Mouse (Mus musculus): ENCODE data around the gene Gper1.
A peak's percentile ranks its signal among the peaks of the same experiment; 100 is the strongest.

The Gper1 gene

DNA sequence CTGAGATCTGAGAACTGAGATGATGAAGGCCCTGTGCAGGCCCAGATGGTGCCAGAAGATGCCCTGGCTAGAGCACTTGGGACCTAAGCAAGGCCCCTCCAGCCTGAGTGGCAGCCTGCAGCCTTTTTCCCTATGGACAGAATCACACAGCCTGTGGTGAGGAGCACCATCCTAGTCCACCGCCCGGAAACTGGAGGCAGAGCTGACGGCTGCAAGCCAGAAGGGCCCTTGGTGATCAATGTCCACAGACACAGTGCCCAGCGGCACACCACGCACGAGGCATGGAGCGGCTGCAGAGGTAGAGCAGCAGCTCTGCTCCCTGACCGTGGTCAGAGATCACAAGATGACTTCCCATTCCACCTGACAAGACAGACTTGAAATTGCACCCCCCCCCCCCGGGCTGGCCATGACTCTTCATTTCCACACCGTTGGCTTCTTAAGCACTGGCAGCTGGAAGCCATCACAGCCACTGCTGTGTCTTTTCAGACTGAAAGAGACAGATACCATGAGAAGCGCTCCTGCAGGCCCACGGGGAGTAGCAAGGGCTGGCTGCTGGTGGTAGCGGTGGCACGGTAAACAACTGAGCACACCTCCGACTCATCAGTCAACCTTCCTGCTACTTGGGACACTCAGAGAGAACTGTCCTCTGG lies 11.2 kb upstream of the Gper1 start:
- no peak for DNase-seq

DNA sequence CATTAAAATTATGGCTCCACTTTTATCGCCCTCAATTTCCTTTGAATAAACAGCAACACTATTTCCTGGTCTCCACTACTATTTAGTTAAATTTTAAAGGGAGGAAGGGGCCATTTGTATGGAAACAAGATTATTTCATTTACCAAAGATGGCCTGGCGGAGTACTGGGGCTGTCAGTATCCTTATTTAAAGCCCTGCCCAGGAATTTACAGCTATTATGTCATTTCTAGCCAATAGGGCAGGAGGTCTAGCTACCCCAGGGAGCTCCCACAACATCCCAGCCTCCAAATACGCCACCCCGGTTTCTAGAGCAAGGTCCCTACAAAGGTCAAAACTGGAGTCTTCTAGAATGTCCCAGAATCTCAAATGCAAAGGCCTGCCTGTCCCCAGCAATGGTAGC lies 9.4 kb upstream of the Gper1 start:
- DNase-seq = no peak

GRCm38 (mm10) chr5:139415001-139415400 lies 8.0 kb upstream of the Gper1 start:
- DNase-seq = no peak

- DNase-seq = no peak
Observed at GRCm38 (mm10) chr5:139416942-139417341, 6.0 kb upstream of the Gper1 start.

GRCm38 (mm10) chr5:139417480-139417879 lies 5.5 kb upstream of the Gper1 start:
- DNase-seq = no peak

- DNase-seq = no peak
Observed at GRCm38 (mm10) chr5:139418110-139418509, 4.8 kb upstream of the Gper1 start.

DNA sequence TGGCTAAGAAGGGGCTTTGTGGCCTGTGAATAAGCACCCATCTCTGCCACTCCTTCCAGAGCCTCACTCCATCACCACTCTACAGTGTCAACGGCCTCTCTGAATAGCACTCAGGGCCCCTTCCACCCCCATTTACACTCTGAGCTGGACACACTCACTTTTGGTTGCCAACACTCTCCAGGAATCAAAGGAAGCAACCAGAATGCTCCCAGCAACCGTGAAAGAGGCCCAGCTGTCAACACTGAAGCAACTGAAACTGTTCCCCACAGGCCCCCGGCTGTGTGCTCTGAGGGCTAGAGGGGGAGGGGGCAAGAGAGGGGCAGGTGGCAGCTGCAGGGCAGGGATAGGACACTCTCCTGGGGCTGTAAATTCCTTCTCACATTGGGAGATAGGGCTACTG lies 4.3 kb upstream of the Gper1 start:
- DNase-seq = no peak

GRCm38 (mm10) chr5:139425198-139425597 lies 2.2 kb downstream of the Gper1 start:
- no peak for DNase-seq

DNA sequence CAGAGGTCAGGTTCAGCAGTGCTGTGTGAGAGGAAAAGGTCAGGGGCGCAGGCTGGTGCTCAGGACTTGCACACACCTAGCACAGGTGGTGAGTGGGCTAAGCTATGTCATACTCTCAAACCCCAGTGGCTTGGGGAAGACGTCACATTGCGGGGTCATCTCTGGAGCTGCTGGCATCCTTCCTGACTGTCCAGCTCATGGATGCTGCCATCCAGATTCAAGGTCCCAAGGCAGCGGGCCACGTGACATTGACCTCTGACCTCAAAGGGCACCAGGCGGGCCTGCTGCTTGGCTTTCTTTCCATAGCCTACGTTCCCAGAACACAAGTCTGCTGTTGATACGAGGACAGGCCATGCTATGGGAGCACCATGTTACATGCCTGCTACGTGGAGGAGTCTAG lies 4.0 kb downstream of the Gper1 start:
- DNase-seq = no peak

DNA sequence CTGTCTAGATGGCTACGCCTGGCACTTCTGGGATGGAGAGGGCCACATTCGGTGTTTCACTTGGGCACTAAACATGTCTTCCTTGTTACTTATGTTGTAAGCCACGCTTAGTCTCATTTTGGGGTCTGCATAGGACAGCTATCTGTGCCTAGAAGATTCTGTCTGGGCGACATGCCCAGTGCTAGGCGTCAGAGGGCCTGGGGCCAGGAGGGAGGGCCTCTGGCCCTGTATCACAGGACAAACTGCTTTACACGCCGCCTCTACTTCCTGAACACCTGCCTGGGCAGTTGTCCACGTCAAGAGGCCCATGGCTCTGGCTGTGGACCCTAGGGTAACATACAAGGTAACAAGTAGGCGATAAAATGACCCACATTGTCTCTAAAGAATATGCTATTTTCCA lies 5.0 kb downstream of the Gper1 start:
- peak; percentile 59 to 69 for DNase-seq

DNA sequence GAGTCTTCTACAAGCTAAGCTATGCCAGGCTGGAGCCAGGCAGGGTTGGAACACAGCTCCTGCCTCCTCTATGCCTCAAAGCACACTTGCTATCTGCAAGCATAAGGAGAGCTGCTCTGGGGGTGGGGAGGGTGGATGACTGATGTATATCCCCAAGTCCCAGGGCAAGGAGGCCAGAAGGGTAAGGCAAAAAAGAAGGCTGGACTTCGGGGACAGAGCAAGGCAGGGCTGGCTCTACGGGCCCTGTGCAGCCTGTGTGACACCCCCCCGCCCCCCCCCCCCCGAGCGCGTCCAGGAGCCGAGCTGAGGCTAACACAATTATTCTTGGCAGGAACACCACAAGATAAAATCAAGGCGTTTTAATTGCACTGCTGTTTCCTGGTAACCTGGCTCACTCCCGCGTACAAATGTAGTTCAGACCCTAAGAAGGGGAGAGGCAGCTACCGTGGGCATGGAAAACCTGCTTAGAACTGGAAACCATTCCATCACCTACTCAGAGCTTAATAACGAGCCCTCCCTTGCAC lies 6.9 kb downstream of the Gper1 start:
- DNase-seq = no peak

- no peak for DNase-seq
Observed at GRCm38 (mm10) chr5:139432333-139432732, 9.4 kb downstream of the Gper1 start.

DNA sequence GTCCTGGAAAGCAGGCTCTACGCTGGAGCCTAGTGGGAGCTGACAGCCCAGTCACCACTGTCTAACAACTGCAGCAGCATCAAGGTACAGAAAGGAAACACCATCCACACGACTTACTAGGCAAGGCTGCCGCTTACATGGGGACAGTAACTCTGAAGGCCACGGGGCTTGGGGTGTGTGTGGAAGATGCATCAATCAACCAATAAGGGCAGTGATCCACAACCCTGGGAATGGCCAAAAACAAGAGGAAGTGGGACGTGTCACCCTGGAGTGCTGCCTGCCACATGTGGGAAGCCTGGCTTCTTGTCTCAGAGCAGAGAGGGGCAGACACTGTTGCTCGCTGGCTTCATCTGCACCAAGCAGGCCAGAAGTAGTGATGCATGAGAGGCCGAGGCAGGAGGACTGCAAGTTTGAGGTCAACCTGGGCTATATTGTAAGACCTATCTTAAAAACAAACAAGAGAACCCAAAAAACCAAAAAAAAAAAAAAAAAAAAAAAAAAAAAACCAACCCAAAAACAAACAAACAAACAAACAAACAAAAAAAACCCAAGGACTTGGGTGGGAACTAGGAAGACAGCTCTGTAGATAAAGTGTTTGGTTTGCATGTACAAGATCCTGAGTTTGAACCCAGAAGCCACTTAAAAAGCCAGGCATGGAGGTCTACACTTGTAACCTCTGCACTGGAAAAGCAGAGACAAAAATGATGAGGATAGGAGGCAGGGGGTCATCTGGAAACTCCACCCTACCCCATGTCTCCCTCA lies 10.0 kb downstream of the Gper1 start:
- no peak for DNase-seq

DNA sequence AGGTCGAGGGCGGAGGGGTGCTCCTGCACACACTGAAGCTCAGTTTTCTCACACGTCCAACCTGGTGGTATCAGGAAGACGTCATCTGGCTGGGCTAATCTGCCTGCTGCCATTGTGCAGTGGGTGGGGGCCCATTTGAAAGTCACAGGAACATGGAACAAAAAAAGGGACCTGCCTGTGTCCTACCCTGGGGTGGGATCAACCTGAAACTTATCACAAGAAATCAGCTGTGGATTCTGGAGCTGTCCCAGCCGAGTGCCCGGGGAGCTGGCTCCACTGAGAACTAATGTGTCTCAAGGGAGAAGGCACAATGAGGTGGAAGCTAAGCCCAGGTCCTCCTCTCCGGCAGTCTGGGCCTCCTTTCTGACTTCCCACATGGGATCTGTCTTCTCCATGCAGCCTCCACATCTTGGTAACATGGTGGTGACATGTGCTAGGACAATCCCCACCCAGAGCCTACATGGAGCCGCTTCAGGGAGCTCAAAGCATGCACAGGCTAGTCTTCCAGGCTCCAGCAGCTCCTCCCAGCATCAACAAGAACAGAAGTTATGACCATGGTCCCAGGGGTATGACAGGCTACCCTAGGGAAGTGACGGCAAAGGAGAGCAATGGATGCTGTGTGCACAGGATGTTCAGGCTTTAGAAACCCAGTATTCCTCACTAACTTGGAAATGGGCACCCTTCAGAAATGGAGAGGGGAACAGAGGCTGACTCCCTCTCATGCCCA lies 11.1 kb downstream of the Gper1 start:
- no peak for DNase-seq

DNA sequence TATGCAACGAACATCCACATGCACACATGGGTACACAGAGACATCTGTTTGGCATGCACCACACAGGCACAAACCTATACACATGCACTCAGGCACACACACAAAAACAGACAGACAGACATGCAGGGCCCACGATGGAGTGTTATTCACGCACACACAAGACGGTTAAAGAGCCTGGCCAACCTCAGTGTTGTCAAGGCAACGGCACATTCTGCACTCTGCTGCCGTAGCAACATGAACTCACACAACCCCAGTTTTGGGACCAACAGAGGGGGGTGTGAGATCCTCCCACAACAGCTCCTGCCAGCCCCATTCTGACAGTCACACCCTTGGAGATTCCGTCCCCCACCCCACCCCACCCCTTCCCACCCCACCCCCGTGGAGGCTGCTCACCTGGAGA lies 12.0 kb downstream of the Gper1 start:
- no peak for DNase-seq

- no peak for DNase-seq
Observed at GRCm38 (mm10) chr5:139437769-139438168, 14.8 kb downstream of the Gper1 start.

GRCm38 (mm10) chr5:139438440-139438839 lies 15.5 kb downstream of the Gper1 start:
- no peak for DNase-seq

GRCm38 (mm10) chr5:139440451-139440850 lies 17.5 kb downstream of the Gper1 start:
- peak; percentile 58 to 66 for DNase-seq

- DNase-seq = peak; percentile 70 to 74
Observed at GRCm38 (mm10) chr5:139440926-139441725, 18.2 kb downstream of the Gper1 start.

GRCm38 (mm10) chr5:139441726-139442018 lies 18.7 kb downstream of the Gper1 start:
- DNase-seq = no peak

GRCm38 (mm10) chr5:139442428-139442827 lies 19.5 kb downstream of the Gper1 start:
- DNase-seq = peak; percentile 54

GRCm38 (mm10) chr5:139442962-139443361 lies 20.0 kb downstream of the Gper1 start:
- no peak for DNase-seq

DNA sequence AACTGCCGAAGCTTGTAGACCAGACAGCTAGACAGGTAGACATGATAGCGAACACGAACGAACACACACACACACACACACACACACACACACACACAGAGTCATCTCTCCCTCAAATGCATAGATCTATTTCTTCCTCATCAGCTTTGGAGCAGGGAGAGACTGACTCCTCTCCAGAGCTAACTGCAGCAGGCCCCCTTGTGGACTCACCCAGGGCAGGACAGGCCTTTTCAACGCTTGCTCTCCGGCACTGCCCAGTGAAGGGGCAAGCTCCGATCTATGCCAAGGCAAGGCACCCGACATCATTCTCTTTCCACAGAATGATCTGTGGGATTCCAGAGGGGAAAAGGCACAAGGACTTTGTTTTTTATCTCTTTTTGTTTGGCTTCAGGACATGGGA lies 22.3 kb downstream of the Gper1 start:
- no peak for DNase-seq
